8 mouse cellular contexts compared by ENCODE assay signal in the genomic region with DNA sequence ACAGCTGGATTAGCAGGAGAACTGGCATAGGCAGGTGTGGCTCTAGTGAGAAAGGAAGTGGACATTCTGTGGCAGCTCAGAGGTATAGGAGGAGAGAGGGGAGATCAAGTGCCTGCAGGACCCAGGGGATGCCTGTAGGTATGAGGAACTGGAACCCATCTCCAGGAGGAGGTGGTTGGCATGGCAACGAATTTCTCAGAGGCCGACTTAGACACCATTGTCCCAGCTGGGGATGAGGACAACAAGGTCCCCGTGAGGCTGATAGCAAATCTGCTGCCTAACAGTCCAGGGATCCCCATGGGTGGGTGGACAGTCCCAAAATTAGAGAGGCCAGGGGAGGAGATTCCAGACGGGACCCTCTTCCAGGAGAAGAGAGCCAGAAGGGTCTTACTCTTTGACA. TPM values are rescaled to one million over a fixed set of nuclear protein-coding genes. Genes with fewer than 3 reads are reported as not detected.
A peak's percentile ranks its signal among the peaks of the same experiment; 100 is the strongest.
DNase-seq lines count a peak whose midpoint lies in the region; ATAC-seq lines count a peak whose summit lies in the region.

No protein-coding gene starts in this region.

- peaks cover 52% of the 10 kb centered on the region for H3K27me3 ChIP-seq in heart, embryonic 16.5 days (ENCODE audit: control insufficient read depth, insufficient read depth, low read length)
- no peaks in the 10 kb centered on the region for H3K27me3 ChIP-seq in neural tube, embryonic 14.5 days (ENCODE audit: control insufficient read depth, insufficient read depth, low read length)

- peak overlapping the region; percentile 99 for H3K4me2 ChIP-seq in heart, embryonic 16.5 days (ENCODE audit: low read depth, low read length)
- peak overlapping the region; percentile 84 for H3K4me2 ChIP-seq in neural tube, embryonic 14.5 days (ENCODE audit: low read depth, low read length)

- ATAC-seq in heart, embryonic 16.5 days (replicated peaks; ENCODE audit: extremely low read depth, insufficient read depth, low FRiP score) = no peak
- no peak for ATAC-seq in neural tube, embryonic 14.5 days (ENCODE audit: low read depth)

- WGBS in heart, embryonic 16.5 days = 2% methylated on average over 4 of the region's 4 CpGs
- 0% methylated on average over 4 of the region's 4 CpGs for WGBS in neural tube, embryonic 14.5 days

- no peaks in the 10 kb centered on the region for H3K9me3 ChIP-seq in heart, embryonic 16.5 days (replicated peaks; ENCODE audit: control insufficient read depth, low read length)
- H3K9me3 ChIP-seq in neural tube, embryonic 14.5 days (ENCODE audit: control insufficient read depth, low read length) = no peaks in the 10 kb centered on the region

- H3K27ac ChIP-seq in heart, embryonic 16.5 days (ENCODE audit: low read length) = no peak overlapping the region
- H3K27ac ChIP-seq in neural tube, embryonic 14.5 days (ENCODE audit: low read depth, low read length) = peak overlapping the region; percentile 39; the same call in 1 of the 2 replicates

- no peak overlapping the region for H3K9ac ChIP-seq in heart, embryonic 16.5 days (ENCODE audit: low read length)
- peak overlapping the region; percentile 78 for H3K9ac ChIP-seq in neural tube, embryonic 14.5 days (replicated peaks; ENCODE audit: low read depth, low read length)

- H3K4me1 ChIP-seq in heart, embryonic 16.5 days (ENCODE audit: control insufficient read depth, insufficient read depth, low read length) = peaks cover 46% of the 10 kb centered on the region
- H3K4me1 ChIP-seq in neural tube, embryonic 14.5 days (ENCODE audit: control insufficient read depth, insufficient read depth, low read length) = peaks cover 50% of the 10 kb centered on the region

- intact Hi-C loops in left cerebral cortex, postnatal 4 days (cut with DNase I) = no loop called here

- no peak for DNase-seq in heart, adult 11 months
- peak; percentile 57 for DNase-seq in embryo, embryonic 10.5 days (ENCODE audit: low spot score)
- DNase-seq in induced T-regulatory cell, adult 2 months (ENCODE audit: low read depth) = peak; percentile 46
- DNase-seq in lung, postnatal 10 days = no peak
- DNase-seq in right cerebral cortex, adult 18-20 months = no peak
- DNase-seq in left cerebral cortex, postnatal 4 days = no peak

- H3K4me3 ChIP-seq in heart, embryonic 16.5 days (ENCODE audit: low read length) = peak overlapping the region; percentile 76
- H3K4me3 ChIP-seq in neural tube, embryonic 14.5 days (ENCODE audit: low read depth, low read length) = peak overlapping the region; percentile 69

- no peaks in the 10 kb centered on the region for H3K36me3 ChIP-seq in heart, embryonic 16.5 days (ENCODE audit: control insufficient read depth, insufficient read depth)
- no peaks in the 10 kb centered on the region for H3K36me3 ChIP-seq in neural tube, embryonic 14.5 days (ENCODE audit: control insufficient read depth, insufficient read depth, low read length)

RNA-seq across cellular contexts. Expression of a gene that starts 2.3 kb away (rescaled TPM):
- 8.2 and 10.5 TPM in 2 replicates for polyA plus RNA-seq in heart, embryonic 16.5 days (2015; fragmentation: Nextera tagmentation; extraction: Ambion mirVana)
- 84.9 and 101 TPM in 2 replicates for polyA plus RNA-seq in neural tube, embryonic 14.5 days (2014; fragmentation: Nextera tagmentation; extraction: Ambion mirVana)
- total RNA-seq in left cerebral cortex, postnatal 4 days (2021) = 100 to 1,000 TPM; 213 to 226 TPM

RNA-seq across cellular contexts. Expression of a gene that starts 23.0 kb away (rescaled TPM):
- 39.0 and 47.1 TPM in 2 replicates for polyA plus RNA-seq in heart, embryonic 16.5 days (2015; fragmentation: Nextera tagmentation; extraction: Ambion mirVana)
- 10.2 and 11.6 TPM in 2 replicates for polyA plus RNA-seq in neural tube, embryonic 14.5 days (2014; fragmentation: Nextera tagmentation; extraction: Ambion mirVana)
- total RNA-seq in left cerebral cortex, postnatal 4 days (2021) = 10 to 100 TPM; 55.1 to 56.6 TPM

RNA-seq across cellular contexts. Expression of a gene that starts 29.8 kb away (rescaled TPM):
- polyA plus RNA-seq in heart, embryonic 16.5 days (2015; fragmentation: Nextera tagmentation; extraction: Ambion mirVana) = 15.2 and 18.3 TPM in 2 replicates
- 17.9 and 24.9 TPM in 2 replicates for polyA plus RNA-seq in neural tube, embryonic 14.5 days (2014; fragmentation: Nextera tagmentation; extraction: Ambion mirVana)
- 10 to 100 TPM; 62.5 to 68.6 TPM for total RNA-seq in left cerebral cortex, postnatal 4 days (2021)

RNA-seq across cellular contexts. Expression of a gene that starts 44.3 kb away (rescaled TPM):
- 1.1 and 1.7 TPM in 2 replicates for polyA plus RNA-seq in heart, embryonic 16.5 days (2015; fragmentation: Nextera tagmentation; extraction: Ambion mirVana)
- polyA plus RNA-seq in neural tube, embryonic 14.5 days (2014; fragmentation: Nextera tagmentation; extraction: Ambion mirVana) = 4.7 and 7.3 TPM in 2 replicates
- 10 to 100 TPM; 46.5 to 49.7 TPM for total RNA-seq in left cerebral cortex, postnatal 4 days (2021)

Comparison
In these comparisons a context has a peak if more than half of its experiments do, and no peak if none do; other contexts are left out.
1. DNase-seq: peak in embryo, embryonic 10.5 days (single experiment) and induced T-regulatory cell, adult 2 months (single experiment); none in heart, adult 11 months (single experiment), lung, postnatal 10 days (single experiment), right cerebral cortex, adult 18-20 months (single experiment) and left cerebral cortex, postnatal 4 days (single experiment).